Mouse (Mus musculus): ENCODE results near the gene Nav3. TPM values are rescaled to one million over a fixed set of nuclear protein-coding genes. Genes with fewer than 3 reads are reported as not detected.

Nav3 gene
- polyA plus RNA-seq, 1 experiment: 1.5 TPM

DNA sequence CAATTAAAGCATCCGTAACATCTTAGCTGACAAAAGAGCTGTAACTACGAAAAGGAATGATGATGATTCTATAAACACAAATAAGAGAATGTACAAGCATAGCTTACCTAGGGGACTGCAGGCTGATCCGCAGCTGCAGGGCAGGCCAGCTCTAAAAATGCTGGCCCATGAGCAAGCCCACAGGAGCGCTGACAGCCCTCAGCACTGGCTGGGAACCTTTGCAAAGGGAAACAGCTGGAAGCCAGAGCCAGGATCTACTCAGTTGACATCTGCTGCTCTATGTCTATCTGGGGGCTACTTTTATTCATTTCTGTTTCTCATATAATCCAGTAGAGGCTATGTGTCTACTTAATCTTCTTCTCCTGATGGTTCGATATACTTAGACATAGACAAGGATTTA lies 461.7 kb downstream of the Nav3 start:
- H3K4me3 ChIP-seq (ENCODE audit: insufficient read depth, low read depth, low read length): no peak overlapping the region
- peaks cover 2% of the 10 kb centered on the region; the same call in 1 of the 2 replicates for H3K4me1 ChIP-seq (ENCODE audit: control insufficient read depth, insufficient read depth, insufficient read length, low read length)
- peak overlapping the region; percentile 37 for H3K27ac ChIP-seq (replicated peaks; ENCODE audit: low read depth, low read length)

DNA sequence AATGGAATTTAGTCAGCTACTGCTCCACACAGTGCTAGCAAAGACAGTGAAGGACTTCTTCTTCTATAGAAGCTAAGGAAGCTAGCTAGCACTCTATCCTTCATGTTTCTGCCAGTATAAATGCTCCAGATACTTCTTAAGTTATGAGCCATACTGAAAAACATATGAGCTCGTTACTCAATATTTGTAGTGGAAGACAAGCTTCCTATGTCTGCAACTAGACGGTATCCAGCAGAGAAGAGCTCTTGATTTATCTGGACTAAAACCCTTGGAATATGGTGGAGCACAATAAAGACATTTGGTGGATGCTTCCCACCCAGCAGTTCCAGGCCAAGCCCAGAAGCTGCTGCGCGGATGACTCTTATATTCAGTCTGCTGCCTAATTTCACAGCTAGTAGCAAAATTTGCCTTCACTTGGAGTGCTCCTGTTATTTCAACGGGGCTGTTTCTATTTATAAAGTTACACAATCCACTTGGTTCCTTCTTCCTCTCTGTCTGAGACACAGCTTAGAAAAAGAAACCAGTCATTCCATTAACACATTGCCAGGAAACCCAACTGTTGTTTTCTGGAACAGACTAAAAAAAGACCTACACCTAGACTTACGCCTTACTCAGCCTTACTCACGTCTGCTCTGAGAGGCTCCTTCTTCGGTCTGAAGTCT lies 470.0 kb downstream of the Nav3 start:
- Histone ChIP-seq H3K4me1 (ENCODE audit: control insufficient read depth, insufficient read depth, insufficient read length, low read length) (no peaks in the 10 kb centered on the region), H3K27ac (replicated peaks; ENCODE audit: low read depth, low read length) (peak overlapping the region; percentile 91), H3K4me3 (ENCODE audit: insufficient read depth, low read depth, low read length) (peak overlapping the region; percentile 46)

- Histone ChIP-seq H3K27ac (replicated peaks; ENCODE audit: low read depth, low read length) (no peak overlapping the region), H3K4me1 (ENCODE audit: control insufficient read depth, insufficient read depth, insufficient read length, low read length) (no peaks in the 10 kb centered on the region), H3K4me3 (ENCODE audit: insufficient read depth, low read depth, low read length) (0 out of 2 replicates have a peak overlapping the region, but pooled peaks have one; percentile 17)
These were observed 479.7 kb downstream of the Nav3 start for GRCm38 (mm10) chr10:109976351-109976750.

DNA sequence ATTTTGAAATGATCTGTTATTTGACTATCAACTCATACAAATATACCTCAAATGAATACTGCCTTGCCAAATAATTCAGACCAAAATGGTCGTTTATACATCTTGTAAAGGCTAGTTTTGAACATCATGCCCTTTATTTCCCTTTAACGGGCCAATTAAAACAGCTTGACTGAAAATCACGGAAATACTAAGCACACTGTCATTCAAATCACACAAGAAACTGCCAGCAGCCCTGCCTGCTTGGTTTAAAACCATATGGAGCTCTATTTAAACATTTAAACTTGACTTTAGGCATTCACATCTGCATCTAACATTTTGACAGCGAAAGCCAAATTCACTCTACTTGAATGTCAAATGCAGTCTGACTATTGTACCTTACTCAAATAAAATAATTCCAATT lies 481.8 kb downstream of the Nav3 start:
- H3K4me3 ChIP-seq (ENCODE audit: insufficient read depth, low read depth, low read length): no peak overlapping the region
- H3K27ac ChIP-seq (replicated peaks; ENCODE audit: low read depth, low read length): no peak overlapping the region
- H3K4me1 ChIP-seq (ENCODE audit: control insufficient read depth, insufficient read depth, insufficient read length, low read length): no peaks in the 10 kb centered on the region

DNA sequence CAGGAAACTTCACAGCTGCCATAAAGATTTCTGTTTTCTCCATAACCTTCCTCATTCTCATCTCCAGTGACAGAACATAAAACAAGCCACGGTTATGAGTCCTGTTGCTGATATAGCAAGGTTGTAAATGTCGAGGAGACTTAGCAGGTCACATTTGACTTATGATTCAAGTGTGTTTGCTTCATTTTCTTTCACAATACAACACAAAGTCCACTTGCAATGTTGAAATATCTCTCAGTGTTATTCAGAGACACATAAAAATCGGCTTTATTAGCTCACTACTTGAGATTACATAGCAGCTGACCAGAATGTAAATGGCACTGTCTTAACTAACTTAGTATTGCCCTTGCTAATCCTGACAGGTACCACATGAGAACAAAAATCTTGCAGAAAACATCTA lies 482.5 kb downstream of the Nav3 start:
- Histone ChIP-seq H3K27ac (replicated peaks; ENCODE audit: low read depth, low read length) (no peak overlapping the region), H3K4me1 (ENCODE audit: control insufficient read depth, insufficient read depth, insufficient read length, low read length) (no peaks in the 10 kb centered on the region), H3K4me3 (ENCODE audit: insufficient read depth, low read depth, low read length) (no peak overlapping the region)

DNA sequence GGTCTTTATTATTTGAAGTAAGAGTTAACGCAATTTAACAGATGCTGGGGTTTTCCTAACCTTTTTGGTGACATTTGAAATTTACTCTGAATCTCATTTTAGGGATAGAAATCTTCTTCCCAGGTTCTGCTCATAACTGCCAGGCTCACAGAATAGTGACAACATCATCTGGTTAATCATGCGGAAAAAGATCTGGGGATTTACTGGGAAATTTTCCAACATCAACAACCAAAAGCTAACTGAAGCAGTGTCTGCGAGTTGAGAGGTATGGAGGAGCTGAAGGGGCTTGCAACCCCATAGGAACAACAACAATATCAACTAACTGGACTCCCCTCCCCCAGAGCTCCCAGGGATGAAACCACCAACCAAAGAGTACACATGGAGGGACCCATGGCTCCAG lies 505.7 kb downstream of the Nav3 start:
- H3K4me3 ChIP-seq (ENCODE audit: insufficient read depth, low read depth, low read length): no peak overlapping the region
- no peak overlapping the region for H3K27ac ChIP-seq (replicated peaks; ENCODE audit: low read depth, low read length)
- no peaks in the 10 kb centered on the region for H3K4me1 ChIP-seq (ENCODE audit: control insufficient read depth, insufficient read depth, insufficient read length, low read length)

- no peak overlapping the region for H3K4me3 ChIP-seq (ENCODE audit: insufficient read depth, low read depth, low read length)
- H3K4me1 ChIP-seq (ENCODE audit: control insufficient read depth, insufficient read depth, insufficient read length, low read length): no peaks in the 10 kb centered on the region
- H3K27ac ChIP-seq (replicated peaks; ENCODE audit: low read depth, low read length): no peak overlapping the region
These were observed 526.7 kb downstream of the Nav3 start for GRCm38 (mm10) chr10:109929319-109929622.

- no peak overlapping the region for H3K27ac ChIP-seq (replicated peaks; ENCODE audit: low read depth, low read length)
- H3K4me1 ChIP-seq (ENCODE audit: control insufficient read depth, insufficient read depth, insufficient read length, low read length): no peaks in the 10 kb centered on the region
- H3K4me3 ChIP-seq (ENCODE audit: insufficient read depth, low read depth, low read length): no peak overlapping the region
These were observed 527.3 kb downstream of the Nav3 start for GRCm38 (mm10) chr10:109928547-109929318.

GRCm38 (mm10) chr10:109926149-109926548 lies 529.9 kb downstream of the Nav3 start:
- Histone ChIP-seq H3K27ac (replicated peaks; ENCODE audit: low read depth, low read length) (no peak overlapping the region), H3K4me1 (ENCODE audit: control insufficient read depth, insufficient read depth, insufficient read length, low read length) (no peaks in the 10 kb centered on the region), H3K4me3 (ENCODE audit: insufficient read depth, low read depth, low read length) (no peak overlapping the region)

DNA sequence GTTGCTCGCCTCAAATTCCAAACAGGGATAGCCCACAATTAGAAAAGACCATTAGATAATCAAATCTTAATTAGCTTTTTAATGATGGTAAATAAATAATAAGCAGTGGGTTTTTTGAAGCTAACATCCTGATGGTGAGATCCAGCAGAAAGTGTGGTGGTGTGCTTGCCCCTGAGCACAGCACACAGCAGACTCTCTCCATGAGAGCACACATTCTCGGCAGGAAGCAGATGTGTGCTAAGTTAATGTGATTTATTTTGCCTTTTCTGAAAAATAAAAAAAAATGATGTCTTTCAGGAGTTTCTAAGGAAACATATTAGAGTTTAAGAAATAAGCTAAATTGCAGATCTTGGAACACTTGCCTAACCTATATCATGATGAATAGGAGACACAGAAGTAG lies 531.9 kb downstream of the Nav3 start:
- Histone ChIP-seq H3K4me1 (ENCODE audit: control insufficient read depth, insufficient read depth, insufficient read length, low read length) (no peaks in the 10 kb centered on the region), H3K27ac (replicated peaks; ENCODE audit: low read depth, low read length) (no peak overlapping the region), H3K4me3 (ENCODE audit: insufficient read depth, low read depth, low read length) (no peak overlapping the region)

DNA sequence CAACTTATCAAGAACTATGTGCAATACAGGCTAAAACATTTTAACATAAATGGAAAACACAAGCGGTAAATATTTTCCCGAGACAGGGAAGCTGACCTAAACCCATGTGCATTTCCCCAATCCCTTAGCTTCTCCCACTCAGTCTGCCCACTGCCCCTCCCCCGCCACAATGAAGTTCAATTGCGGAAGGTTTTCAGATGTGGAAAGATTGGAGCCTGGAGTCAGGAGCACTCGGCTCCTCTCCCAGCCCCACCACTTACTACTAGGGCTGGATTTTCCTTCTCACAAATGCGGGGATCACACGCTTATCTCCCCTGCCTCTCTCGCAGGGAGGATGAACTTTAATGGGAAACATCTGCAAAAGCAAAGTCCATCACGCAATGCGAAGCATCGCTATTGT lies 534.6 kb downstream of the Nav3 start:
- Histone ChIP-seq H3K4me1 (ENCODE audit: control insufficient read depth, insufficient read depth, insufficient read length, low read length) (no peaks in the 10 kb centered on the region), H3K4me3 (ENCODE audit: insufficient read depth, low read depth, low read length) (peak overlapping the region; percentile 31; the same call in 1 of the 2 replicates), H3K27ac (replicated peaks; ENCODE audit: low read depth, low read length) (no peak overlapping the region)

DNA sequence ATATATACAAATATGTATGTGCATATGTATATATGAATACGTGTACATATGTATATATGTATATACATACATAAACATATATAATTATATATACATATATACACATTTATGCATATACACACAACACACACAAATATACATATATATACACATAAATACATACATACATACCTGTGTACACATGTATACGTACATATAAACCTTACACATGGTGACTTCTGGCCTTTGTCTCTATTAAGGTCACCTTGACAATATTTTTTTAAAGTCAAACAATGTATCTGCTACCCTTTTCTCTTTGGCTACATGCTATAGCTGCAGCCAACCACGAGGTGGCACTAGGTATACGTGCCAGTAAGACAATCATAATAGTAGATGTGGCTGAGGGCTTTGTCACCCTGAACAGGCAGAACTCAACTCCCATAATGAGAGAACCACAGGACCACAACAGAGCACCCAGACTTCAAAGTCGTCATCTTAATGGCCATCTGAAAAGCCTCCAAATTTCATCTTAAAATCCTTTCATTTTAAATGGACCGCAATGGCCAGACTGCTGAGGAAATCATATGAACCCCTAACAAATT lies 535.3 kb downstream of the Nav3 start:
- H3K4me1 ChIP-seq (ENCODE audit: control insufficient read depth, insufficient read depth, insufficient read length, low read length): no peaks in the 10 kb centered on the region
- no peak overlapping the region for H3K27ac ChIP-seq (replicated peaks; ENCODE audit: low read depth, low read length)
- 0 out of 2 replicates have a peak overlapping the region, but pooled peaks have one; percentile 19 for H3K4me3 ChIP-seq (ENCODE audit: insufficient read depth, low read depth, low read length)

- Histone ChIP-seq H3K4me3 (ENCODE audit: insufficient read depth, low read depth, low read length) (no peak overlapping the region), H3K4me1 (ENCODE audit: control insufficient read depth, insufficient read depth, insufficient read length, low read length) (no peaks in the 10 kb centered on the region), H3K27ac (replicated peaks; ENCODE audit: low read depth, low read length) (no peak overlapping the region)
These were observed 536.5 kb downstream of the Nav3 start for GRCm38 (mm10) chr10:109919515-109919914.

DNA sequence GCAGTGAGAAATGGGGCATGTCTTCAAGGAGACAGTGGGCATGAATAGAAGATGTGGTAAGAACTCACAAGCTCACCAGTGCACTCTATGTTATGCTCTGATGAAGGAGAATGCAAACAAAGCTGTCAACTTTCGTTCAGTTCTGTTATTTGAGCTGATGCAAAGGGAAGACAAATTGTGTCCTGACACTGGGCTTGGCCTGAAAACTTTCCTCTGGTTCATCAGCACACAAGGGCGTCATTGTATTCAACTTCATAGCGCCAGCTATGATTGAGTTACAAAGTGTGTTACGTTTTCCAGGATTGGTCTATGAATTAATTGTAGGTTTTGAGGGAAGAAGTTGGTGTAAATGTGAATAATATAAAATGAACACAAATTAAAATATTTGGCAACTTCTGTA lies 548.8 kb downstream of the Nav3 start:
- peaks cover 8% of the 10 kb centered on the region for H3K4me1 ChIP-seq (ENCODE audit: control insufficient read depth, insufficient read depth, insufficient read length, low read length)
- no peak overlapping the region; the same call in 1 of the 2 replicates for H3K27ac ChIP-seq (replicated peaks; ENCODE audit: low read depth, low read length)
- H3K4me3 ChIP-seq (ENCODE audit: insufficient read depth, low read depth, low read length): no peak overlapping the region

GRCm38 (mm10) chr10:109906413-109906785 lies 549.6 kb downstream of the Nav3 start:
- Histone ChIP-seq H3K4me1 (ENCODE audit: control insufficient read depth, insufficient read depth, insufficient read length, low read length) (peaks cover 8% of the 10 kb centered on the region), H3K27ac (replicated peaks; ENCODE audit: low read depth, low read length) (peak overlapping the region; percentile 88), H3K4me3 (ENCODE audit: insufficient read depth, low read depth, low read length) (peak overlapping the region; percentile 52)

All from brown adipose tissue, adult 24 weeks (tissue).